Mouse (Mus musculus): ENCODE results near the gene Igf1r. TPM values are rescaled to one million over a fixed set of nuclear protein-coding genes. Genes with fewer than 3 reads are reported as not detected.
"Not testable (repeated sequence)": the region's sequence is repeated elsewhere in the genome, so short reads cannot be mapped to it uniquely, and the experiment has no call there.

Gene Igf1r
- total RNA-seq, 2 experiments from 2014 or later = 13.5 to 17.1 TPM

DNA sequence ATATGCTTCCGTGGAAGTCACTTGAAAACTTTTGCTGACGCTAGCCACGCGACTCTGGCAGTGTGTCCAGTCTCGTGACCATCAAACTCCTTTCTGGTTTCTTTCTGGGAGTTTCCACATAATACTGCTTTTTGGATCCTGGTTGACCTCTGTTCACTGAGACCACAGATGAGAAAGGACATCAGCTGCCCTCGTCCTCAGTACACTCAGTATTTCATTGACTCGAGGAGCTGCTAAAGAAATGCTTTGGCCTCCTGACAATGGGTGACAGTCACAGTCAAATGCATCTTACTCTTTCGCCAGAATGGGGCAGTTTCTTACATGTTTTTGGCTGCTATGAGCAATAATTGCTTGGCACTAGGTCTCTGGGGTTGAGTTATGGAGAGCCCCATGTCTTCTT, 293.6 kb downstream of the Igf1r start:
- no peak for ATAC-seq (replicated peaks; ENCODE audit: low FRiP score, poor library complexity, severe bottlenecking)

DNA sequence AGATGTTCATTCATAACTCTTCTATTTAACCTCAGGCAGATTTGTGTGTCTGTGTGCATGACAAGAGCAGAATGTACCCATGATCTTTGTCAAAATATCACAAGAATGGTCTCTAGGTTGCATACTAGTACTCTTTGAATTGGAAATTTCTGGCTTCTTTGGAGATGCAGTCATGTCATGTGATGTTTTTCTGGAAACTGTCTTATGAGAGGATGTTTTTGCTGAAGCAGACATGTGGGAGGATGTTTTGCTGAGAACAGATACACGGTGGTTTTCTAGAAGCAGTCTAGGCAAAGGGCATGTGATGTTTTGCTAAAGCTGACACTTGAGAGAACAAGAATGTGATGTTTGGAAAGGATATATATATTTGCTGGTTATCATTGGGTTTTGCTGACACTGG, 297.8 kb downstream of the Igf1r start:
- ATAC-seq (replicated peaks; ENCODE audit: low FRiP score, poor library complexity, severe bottlenecking) = no peak

DNA sequence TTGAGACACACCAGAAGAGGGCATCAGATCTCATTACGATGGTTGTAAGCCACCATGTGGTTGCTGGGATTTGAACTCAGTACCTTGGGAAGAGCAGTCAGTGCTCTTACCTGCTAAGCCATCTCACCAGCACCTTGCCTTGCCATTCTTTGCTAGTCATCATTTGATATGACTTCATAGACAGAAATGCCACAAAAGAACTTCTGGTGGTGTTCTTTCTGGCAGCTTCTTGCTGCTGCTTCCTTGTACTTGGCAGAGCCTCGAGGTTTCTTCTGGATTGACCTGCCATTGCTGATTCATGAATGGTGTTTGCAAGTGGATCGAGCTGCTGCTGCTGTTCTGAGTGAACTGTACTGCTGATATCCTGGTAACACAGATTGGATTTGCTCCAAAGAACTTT, 298.3 kb downstream of the Igf1r start:
- ATAC-seq (replicated peaks; ENCODE audit: low FRiP score, poor library complexity, severe bottlenecking) = no peak

DNA sequence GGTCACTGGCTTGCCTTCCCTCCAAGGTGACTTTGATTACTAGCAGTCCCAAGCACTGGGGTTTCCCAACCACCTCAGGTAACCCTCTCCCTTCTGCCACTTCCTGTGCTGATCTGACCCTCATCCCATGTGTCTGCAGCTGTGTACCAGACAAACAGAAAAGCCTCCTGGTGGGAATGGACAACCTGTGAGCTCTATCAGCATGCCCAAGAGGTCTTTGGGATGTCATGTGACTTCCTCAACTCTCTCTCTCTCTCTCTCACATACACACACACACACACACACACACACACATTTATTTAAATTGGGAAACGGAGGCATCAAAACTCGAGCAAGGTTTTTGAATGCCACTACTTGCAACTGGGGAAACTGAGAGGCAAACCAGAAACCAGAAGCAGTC, 305.1 kb downstream of the Igf1r start:
- no peak for ATAC-seq (replicated peaks; ENCODE audit: low FRiP score, poor library complexity, severe bottlenecking)

GRCm38 (mm10) chr7:68258326-68259150, 305.9 kb downstream of the Igf1r start:
- ATAC-seq (replicated peaks; ENCODE audit: low FRiP score, poor library complexity, severe bottlenecking) = no peak

GRCm38 (mm10) chr7:68259523-68260081, 307.0 kb downstream of the Igf1r start:
- no peak for ATAC-seq (replicated peaks; ENCODE audit: low FRiP score, poor library complexity, severe bottlenecking)

- ATAC-seq (replicated peaks; ENCODE audit: low FRiP score, poor library complexity, severe bottlenecking) = no peak
These were observed 310.1 kb downstream of the Igf1r start for GRCm38 (mm10) chr7:68262612-68263200.

DNA sequence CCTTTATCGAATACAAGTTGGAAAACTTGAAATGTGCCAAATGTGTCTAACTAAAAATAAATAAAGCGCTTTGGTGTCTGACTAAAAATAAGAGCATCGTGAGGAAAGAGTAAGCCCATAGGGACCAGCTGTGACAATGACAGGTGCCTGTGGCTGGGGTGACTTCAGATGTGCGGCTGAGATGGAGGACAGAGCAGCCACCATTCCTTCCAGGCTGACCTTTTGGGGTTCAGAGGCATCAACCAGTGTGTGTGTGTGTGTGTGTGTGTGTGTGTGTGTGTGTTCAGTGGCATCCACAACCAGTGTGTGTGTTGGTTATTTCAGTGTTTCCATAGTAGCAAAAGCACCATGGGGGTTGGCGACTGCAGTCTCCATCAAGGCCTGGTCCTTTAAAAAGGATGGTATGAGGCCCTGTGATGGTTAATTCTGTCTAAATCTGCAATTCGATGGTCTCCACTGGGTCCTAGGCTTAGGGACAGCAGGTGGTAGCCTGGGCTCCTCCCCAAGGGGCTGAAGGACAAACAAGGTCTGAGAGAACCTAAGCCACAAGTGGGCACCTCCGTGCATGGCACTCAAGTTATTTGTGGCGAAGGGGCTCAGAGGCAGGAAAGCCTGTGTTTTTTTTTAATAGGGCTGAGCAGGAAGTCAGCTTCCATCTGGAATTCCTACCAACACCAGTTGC, 310.9 kb downstream of the Igf1r start:
- ATAC-seq (replicated peaks; ENCODE audit: low FRiP score, poor library complexity, severe bottlenecking) = no peak

GRCm38 (mm10) chr7:68264028-68264453, 311.4 kb downstream of the Igf1r start, which contains the start of gene Pgpep1l:
Pgpep1l (minus strand) TSS chr7:68264233.
- no peak for ATAC-seq (replicated peaks; ENCODE audit: low FRiP score, poor library complexity, severe bottlenecking)

GRCm38 (mm10) chr7:68264531-68264930, 311.9 kb downstream of the Igf1r start:
- no peak for ATAC-seq (replicated peaks; ENCODE audit: low FRiP score, poor library complexity, severe bottlenecking)

DNA sequence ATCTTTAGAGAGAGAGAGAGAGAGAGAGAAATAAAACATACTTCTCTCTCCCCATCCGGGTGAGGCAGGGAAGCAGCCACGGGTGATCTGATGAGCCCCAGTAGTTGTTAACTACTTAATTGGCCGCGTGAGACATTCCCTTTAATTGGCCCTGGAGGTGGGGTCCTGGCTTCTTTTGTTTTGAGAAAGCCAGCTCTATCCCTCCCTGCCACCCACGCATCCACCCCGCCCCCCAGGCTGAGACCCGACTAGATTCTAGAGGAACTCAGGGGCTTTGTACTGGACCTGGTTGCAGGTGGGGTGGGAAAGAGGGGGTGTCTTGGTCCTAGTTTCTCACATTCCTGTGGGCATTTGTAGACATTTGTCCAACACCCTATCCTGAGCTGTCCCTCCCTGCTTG, 312.8 kb downstream of the Igf1r start:
- no peak for ATAC-seq (replicated peaks; ENCODE audit: low FRiP score, poor library complexity, severe bottlenecking)

DNA sequence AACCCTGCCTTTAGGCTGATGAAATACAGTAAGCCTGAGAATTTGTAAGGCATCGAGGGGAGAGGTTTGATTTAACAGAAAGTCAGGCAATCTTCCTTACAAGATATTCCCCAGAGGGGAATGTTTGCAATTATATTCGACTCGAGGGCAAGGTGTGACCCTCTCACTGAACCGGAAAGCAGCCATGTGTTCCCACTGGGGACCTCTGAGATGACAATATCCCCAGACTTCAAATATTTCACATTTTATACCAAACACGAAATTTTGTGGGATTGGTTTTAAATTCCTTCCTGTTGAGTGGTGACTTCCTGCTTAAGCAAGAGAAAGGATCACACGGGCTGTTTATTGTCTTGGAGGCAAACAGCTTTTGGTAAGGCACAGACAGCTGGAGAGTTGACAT, 314.1 kb downstream of the Igf1r start:
- ATAC-seq (replicated peaks; ENCODE audit: low FRiP score, poor library complexity, severe bottlenecking) = no peak

GRCm38 (mm10) chr7:68270551-68270950, 317.9 kb downstream of the Igf1r start:
- no peak for ATAC-seq (replicated peaks; ENCODE audit: low FRiP score, poor library complexity, severe bottlenecking)

- no peak for ATAC-seq (replicated peaks; ENCODE audit: low FRiP score, poor library complexity, severe bottlenecking)
These were observed 319.2 kb downstream of the Igf1r start for GRCm38 (mm10) chr7:68271816-68272215.

- no peak for ATAC-seq (replicated peaks; ENCODE audit: low FRiP score, poor library complexity, severe bottlenecking)
These were observed 320.0 kb downstream of the Igf1r start for GRCm38 (mm10) chr7:68272607-68273006.

DNA sequence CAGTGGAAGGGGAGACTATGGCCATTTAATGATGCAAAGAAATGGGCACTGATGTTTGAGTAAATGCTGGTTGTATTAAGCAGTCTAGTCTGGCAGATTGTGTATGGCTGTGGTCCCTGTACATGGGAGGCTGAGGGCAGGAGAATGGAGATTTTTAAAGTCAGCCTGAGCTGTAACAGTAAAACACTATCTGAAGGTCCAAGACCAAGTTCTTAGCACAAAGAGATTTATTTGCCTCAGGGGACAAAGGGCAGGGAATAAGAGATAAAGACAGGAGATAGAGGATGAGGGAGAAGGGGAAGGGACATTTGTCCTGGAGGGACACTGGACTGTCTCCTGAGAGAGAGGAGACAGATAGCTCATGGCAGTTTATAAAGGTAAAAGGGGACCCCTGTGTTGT, 320.9 kb downstream of the Igf1r start, which contains the start of gene Fam169b:
Gene Fam169b, plus strand, starts transcription at position 325 of the 400 bp plus-strand sequence.
- no peak for ATAC-seq (replicated peaks; ENCODE audit: low FRiP score, poor library complexity, severe bottlenecking)

- no peak for ATAC-seq (replicated peaks; ENCODE audit: low FRiP score, poor library complexity, severe bottlenecking)
These were observed 321.6 kb downstream of the Igf1r start for GRCm38 (mm10) chr7:68274218-68274617.

DNA sequence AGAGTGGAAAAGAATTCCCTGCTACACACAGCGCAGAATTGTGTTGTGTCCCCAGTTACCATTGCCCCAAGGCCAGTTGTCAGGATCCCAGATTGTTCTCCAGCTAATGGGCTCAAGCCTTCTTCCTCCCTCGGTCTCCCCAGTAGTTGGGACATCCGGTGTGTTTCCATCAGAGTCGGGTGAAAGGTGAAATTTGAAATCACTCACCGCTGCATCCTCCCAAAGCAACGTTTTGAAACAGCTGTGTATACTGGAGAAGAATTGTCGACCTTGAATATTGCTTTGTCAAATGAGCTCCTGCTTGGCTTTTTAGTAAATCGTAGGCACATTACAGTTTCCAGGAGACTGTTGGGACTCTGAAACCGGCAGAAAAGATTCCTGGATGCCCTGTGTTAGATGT, 322.3 kb downstream of the Igf1r start:
- no peak for ATAC-seq (replicated peaks; ENCODE audit: low FRiP score, poor library complexity, severe bottlenecking)

DNA sequence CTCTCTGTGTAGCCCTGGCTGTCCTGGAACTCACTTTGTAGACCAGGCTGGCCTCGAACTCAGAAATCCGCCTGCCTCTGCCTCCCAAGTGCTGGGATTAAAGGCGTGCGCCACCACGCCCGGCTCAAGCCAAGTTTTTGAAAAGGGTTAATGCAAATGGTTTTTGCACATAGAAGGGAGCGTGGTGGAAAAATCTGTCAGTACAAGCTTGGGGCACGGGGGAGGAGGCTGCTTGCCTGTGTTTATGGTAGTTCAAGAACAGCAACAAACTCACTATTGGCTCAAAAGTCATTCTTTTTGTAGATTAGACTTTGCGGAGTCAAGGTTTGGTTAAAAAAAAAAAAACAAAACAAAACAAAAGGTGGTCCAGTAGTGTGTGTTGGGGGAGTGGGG, 322.8 kb downstream of the Igf1r start:
- not testable (repeated sequence) for ATAC-seq (replicated peaks; ENCODE audit: low FRiP score, poor library complexity, severe bottlenecking)
